Mouse (Mus musculus) layer of hippocampus, adult 18-20 months (tissue): ENCODE measurements at regions not wholly inside any gene's neighbourhood (a gene's known extent, or its start where the extent isn't known, plus 50 kb on each side); places are given as distances from the start of the nearest gene placed in this dataset.

Experiments used
- DNase-seq, 2 experiments: peaks; one replicate each; pipeline ENCODE4 v3.0.0; 2022; ENCODE audit warnings: low spot score in 2 of 2

DNA sequence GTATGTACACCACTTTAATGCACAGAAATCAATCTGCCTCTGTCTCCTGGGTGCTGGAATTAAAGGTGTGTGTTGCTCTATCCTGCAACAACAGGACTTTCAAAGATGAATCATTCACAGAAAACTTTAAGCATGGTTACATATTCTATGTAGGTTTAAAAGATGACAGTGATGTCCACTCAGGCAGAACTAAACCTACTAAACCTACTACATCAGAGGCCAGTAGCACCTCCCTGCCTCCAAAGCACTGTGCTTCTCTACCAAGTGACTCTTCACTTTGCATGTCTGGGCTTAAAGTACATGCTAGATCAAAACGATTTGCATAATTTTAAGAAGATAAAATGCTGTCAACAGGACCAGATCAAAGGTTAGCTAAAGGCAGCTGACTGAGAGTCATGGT lies 156.0 kb upstream of the Cttnbp2 start:
- DNase-seq: no peak

DNA sequence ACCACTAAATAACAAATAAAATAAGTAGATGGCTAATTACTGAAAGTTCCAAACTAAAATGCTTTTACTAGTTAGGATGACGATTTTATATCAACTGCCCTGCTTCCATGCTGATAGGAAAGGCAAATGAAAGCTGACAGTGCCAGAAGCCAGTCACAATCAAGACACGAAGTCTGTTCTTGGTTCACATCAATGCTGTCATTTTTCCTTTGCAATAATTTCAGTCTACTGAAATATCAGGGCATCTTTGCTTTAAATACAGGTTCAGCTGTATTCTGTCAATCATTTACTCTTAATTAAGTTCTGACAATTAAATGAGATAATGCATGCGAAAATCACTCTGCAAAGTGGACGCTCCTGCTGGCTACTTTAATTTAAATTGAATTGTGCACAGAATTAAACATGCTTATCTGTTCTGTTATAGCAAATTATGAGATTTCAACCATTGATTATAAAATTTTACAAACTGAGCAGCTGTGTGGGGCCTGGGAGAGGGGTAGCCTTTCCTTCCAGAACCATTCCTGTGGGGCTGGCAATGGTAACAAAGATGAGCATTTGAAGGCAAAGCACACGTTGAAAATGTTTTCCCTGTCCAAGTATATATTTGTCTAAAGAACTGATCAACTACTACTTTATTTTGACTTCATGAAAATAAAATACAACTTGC lies 160.1 kb upstream of the Cttnbp2 start:
- DNase-seq: no peak

DNA sequence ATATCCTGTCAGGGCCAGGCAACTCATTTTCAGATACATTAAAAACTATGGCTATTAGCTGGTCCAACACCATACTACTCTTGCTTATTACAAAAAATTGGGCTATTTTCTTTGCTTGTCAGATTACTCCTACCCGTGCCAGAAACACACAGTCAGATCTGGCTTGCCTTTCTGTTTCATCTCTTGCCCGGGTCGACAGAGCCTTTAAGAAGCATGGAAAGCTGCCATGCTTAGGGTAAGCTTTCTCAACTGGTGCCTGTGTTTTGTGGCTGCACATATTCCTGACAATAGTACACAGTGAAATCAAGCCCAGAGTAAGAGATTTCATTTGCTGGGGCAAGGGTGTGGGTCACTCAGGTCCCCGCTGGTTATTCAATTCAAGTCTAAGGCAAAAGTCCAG lies 162.5 kb upstream of the Cttnbp2 start:
- no peak for DNase-seq

DNA sequence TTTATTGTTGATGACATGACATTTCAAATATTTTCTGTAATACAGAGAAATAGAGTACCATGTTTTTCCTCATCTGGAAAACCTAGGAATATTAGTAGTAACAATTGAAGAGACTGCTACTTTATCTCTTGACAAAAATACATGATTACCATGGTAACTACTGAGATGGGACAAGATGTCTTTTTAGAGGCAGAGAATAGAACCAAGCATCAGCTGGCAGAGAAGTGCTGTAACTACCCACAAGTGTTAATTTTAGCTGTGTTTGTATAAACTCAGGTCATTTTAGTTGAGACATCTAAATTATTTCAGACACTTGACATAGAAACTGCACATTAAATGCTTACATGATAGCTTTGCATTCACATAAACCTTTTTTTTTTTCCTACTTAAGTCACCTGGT lies 166.1 kb upstream of the Cttnbp2 start:
- DNase-seq: peak in 1 of 2 experiments; percentile 60

DNA sequence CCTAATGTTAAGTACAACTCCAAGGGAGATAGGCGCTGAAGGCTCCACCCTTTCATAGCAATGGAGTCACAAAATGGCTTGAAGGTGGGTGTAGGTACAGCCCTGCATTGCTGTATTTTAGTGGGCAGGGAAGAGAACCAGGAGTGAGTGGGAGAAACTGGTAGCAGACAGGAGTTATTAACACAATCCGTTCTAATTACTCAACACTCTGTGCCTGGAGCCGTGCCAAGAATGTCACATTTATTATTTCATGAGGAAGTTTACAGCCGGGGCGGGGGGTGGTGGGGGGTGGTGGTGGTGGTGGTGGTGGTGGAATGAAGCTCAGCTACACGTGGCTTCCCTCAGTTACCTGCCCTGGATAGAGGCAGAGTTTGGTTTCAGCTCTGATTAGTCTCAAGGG lies 166.3 kb upstream of the Lsm8 start:
- DNase-seq: peak; percentile 48 to 89

DNA sequence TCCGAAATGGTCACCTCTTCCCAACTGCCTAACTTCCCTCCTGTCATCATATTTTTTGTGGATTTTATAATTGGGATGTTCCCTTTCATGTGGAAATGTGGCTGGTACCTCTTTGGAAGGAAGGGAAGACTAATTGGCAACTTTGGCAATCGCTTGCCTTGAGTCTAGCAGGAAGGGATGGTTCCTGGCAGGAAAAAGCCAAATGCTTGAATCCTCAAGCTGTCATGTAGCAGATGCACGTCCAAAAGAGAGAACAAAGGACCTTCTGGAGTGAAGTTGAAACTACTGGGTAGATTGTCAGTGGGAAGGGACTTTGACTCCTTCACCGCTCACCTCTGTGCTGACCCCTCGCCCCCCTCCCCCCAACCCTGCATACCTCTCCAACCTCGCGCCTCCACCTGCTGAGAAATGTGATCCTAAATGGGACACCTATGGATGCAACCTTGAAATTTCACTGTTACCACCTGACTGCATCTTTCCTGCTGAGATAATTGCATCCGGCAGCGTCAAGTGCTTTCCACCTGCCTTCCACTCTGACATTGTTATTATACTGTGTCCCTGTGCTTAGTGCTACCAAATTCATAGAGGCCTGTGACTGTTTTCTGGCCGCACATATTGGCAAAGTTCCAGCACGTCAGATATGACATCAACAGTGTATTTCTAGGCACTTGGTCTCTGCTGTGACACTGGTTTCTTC lies 159.6 kb upstream of the Lsm8 start:
- peak in 1 of 2 experiments; percentile 70 for DNase-seq

DNA sequence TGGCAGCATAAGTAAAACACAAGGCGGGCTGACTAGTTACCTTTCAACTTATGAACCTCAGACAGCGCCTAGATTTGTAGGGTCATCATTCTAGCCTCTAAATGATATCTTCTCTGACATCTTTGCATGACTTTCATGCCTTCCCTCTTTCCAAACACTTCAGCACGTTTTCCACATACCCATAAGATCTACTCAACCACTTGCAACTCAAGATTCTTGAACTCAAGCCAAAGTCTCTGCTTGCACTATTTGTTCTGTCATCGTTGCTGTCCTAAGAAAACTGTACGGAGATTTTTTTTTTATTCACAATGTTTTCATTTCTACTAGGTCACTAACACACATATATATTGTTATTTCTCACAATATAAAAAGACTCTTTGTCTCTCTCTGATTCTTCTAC lies 150.8 kb upstream of the Lsm8 start:
- no peak for DNase-seq

DNA sequence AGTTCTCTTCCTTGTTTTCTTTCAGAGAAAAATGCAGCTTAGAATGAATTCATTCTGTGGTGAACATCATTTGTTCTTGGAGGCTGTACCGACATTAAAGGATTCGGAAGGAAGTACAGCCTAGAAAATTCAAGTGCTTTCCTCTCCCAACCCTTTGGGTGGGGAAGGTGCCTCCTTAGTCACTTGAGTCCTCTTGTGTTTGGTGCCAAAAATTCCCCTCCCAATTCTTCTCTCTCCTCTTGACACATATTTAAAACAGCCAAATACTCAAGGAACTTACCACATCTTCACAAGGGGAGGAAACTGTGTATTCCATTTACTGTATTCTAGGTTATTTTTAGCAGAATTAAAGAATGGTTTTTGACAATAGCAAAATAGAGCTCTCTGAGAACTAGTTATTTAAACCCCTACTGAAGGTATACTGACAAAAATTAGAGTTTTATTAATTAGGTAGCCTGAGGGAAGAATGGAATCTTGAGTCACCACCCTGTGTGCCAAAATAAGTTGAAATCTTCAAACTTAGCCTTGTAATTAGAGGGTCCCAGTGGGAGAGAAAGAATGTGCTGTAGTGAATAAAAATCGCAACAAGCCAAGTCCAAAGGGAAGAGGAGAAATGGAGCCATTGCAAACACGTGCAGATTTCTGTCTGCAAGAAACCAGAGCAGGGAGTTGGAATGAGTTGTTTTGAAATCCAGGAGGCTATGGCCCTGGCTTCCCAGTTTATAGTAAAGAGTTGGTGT lies 149.2 kb upstream of the Lsm8 start:
- DNase-seq: no peak

DNA sequence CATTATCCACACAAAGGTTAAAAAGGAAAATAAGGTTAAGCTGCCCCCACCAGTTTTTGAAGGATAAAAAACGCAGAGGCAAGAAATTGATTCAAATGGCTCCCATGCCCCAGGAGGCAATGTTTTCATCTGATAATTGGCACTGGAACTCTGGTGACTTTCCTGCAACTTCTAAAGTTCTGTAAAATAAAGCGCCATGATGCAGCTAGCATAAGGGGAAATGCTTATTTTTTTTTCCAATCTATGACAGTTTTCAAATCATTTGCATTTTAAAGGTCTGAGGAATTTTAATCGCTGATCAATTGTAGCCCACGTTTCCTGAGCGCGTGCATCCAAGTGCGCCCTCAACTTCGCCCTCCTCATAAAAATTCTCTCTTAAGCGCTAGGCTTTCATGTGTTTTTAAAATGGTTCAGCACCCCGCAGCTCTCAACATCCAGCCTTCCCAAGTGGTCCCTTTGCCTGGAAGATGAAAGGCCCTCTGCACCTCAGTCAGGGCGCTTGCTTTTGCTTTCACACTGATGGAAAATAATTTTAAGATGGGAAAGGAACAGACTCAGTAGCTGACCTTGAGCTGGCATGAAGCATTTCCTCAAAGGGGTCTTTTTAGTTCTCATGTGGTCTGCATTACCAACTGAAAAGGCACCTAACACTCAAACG lies 148.5 kb upstream of the Lsm8 start:
- peak in 1 of 2 experiments; percentile 41 for DNase-seq

DNA sequence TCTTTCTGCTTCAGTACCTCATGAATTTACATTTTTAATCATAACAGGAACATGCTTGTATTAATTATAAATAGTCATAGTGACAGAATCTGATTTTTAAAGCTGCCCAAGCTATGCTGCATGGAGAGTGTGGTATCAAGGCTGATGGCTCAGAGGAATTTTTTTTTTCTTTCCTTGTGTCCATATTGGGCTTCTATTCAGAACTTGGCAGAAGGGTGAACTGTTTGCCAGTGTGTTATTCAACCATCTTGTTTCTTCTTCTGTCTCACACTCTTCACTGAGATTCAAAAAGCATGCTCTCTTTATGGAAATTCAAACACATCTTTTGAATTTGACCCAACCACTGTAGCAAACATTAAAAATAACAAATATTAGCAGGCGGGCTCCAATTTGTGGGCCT lies 137.6 kb upstream of the Lsm8 start:
- peak in 1 of 2 experiments; percentile 12 for DNase-seq

DNA sequence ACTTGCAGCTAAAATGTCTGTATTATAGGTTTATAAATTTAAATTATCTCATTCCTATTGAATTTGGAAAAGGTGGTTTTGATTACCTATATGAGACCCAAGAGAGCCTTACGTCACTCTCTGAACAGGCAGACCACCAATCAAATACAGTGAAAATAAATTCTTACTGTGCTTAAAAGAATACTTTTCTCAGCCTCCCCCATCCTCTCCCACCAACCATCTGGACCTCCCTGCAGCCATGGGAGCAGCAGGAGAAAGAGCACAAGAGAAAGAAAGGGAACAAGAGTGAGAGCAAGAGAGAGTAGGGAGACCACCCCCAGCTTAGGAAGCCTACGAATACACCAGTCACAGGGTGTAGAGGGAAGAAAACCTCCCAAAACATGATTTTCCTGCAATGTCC lies 99.5 kb upstream of the Lsm8 start:
- DNase-seq: peak; percentile 50 to 68

DNA sequence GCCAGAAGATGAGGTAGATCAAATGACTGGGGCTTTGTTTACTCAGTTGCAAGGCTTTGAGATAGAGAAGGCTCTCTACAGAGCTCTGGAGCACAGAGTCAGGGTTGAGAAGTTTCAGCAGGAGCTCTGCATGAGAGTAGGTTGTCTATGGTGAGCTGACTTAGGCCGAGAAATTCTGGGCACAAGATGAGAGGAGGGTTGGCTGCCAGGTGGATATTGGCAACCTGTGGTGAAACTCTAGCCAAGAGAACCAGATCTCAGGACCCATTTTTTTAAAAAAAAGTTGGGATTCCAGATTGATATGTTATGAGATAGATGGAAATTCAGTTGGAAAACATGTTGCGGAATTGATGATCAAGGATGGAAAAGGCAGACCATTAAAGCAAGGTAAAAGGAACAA lies 83.8 kb upstream of the Lsm8 start:
- DNase-seq: no peak

DNA sequence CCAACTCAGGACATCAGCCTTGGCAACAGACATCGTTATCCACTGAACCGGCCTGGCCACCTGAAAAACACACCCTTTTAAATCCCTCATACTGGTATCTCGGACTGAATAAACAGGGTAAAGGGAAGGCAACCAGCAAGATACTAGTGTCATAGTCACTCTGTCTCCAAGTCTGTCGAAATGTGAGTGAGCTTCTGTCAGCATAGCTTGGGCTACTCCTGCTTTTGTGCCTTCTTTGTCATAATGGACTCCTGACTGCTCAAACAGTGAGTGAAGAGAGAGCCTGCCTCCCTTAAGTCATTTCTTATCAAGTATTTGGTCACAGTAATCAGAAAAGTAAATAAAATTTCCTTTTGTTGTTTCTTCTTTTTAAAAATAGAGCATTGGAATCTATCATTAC lies 53.0 kb upstream of the Lsm8 start:
- no peak for DNase-seq

DNA sequence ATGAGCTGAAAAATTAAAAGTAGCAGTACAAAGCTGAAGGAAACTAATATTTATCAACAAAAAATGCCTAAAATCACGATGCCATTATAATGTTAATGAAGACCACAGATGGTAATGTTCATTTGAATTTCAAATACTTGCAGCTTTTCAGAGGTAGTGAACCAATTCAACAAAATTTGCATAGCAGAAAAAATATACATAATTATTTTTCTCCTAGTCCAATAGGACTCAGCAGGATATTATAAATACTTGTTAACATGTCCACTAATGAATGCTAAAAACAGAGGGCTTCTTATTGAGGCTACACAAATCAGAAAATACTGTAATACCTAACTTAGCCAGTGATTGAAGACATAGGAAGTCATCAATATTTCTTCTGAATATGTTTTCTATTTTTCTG lies 52.5 kb upstream of the Lsm8 start:
- no peak for DNase-seq

DNA sequence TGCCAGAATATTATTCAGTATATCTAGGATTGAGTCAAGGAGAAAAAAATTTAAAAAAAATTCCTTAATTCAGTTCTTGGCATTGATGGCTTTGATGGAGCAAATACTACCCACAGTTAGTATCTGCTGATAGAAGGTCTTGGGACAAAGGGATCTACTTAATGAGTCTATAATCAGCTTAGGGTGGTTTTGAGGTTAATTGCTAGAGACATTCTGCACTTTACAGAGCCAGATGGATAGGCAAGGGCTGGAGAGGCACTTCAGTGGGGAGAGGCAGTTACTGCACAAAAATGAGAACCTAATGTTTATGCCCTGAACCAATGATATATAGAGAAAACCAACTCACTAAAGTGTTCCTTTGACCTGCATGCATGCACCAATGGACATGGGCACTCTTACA lies 51.8 kb upstream of the Lsm8 start:
- DNase-seq: no peak
